10 mouse cellular contexts compared by ENCODE assay signal in genomic region chr4:107597898-107598580, GRCm38 (mm10).
DNase-seq lines count a peak whose midpoint lies in the region; ATAC-seq and TF ChIP-seq lines count a peak whose summit lies in the region.
"Had no signal": no experiment of that assay in that cellular context is flagged by ENCODE, and none has a peak within 500 bp of the region (broad histone marks: within the 10 kb centered on the region; RNA-seq: fewer than 3 reads in every experiment).

No protein-coding gene starts in this region.

- peak overlapping the region; percentile 27; the same call in 1 of the 2 replicates for H3K4me2 ChIP-seq in heart, postnatal 0 days (ENCODE audit: low read depth, low read length)
- H3K4me2 ChIP-seq in embryonic facial prominence, embryonic 13.5 days = peak overlapping the region; percentile 20; the same call in 1 of the 2 replicates
- no peak overlapping the region for H3K4me2 ChIP-seq in limb, embryonic 14.5 days (replicated peaks; ENCODE audit: low read depth, low read length, severe bottlenecking)
- H3K4me2 ChIP-seq: liver, embryonic 13.5 days had no signal

- no peaks in the 10 kb centered on the region for H3K9me3 ChIP-seq in heart, postnatal 0 days (replicated peaks; ENCODE audit: control insufficient read depth, low read length)
- H3K9me3 ChIP-seq in embryonic facial prominence, embryonic 13.5 days = no peaks in the 10 kb centered on the region
- H3K9me3 ChIP-seq in limb, embryonic 14.5 days (ENCODE audit: control insufficient read depth, low read length) = no peaks in the 10 kb centered on the region
- H3K9me3 ChIP-seq: liver, embryonic 13.5 days had no signal

- 0 out of 2 replicates have a peak overlapping the region, but pooled peaks have one; percentile 28 for H3K27ac ChIP-seq in heart, postnatal 0 days (ENCODE audit: low read depth)
- peak overlapping the region; percentile 79 for H3K27ac ChIP-seq in embryonic facial prominence, embryonic 13.5 days
- H3K27ac ChIP-seq in limb, embryonic 14.5 days (replicated peaks; ENCODE audit: low read depth, low read length) = peak overlapping the region; percentile 26; the same call in 1 of the 2 replicates
- H3K27ac ChIP-seq: liver, embryonic 13.5 days had no signal

- TF ChIP-seq POLR2A in limb, embryonic 14.5 days (IDR thresholded peaks at IDR 0.05; ENCODE audit: borderline replicate concordance, extremely low read depth, insufficient read depth, insufficient read length) = no peak

- no peaks in the 10 kb centered on the region for H3K27me3 ChIP-seq in heart, postnatal 0 days (ENCODE audit: control insufficient read depth, insufficient read depth, low read length)
- no peaks in the 10 kb centered on the region for H3K27me3 ChIP-seq in embryonic facial prominence, embryonic 13.5 days
- H3K27me3 ChIP-seq in limb, embryonic 14.5 days (ENCODE audit: control insufficient read depth, insufficient read depth, low read length) = no peaks in the 10 kb centered on the region

- peak; percentile 82 for ATAC-seq in heart, postnatal 0 days (ENCODE audit: insufficient read depth, low read depth)
- 0 out of 2 replicates have a peak, but pooled peaks have one; percentile 44 for ATAC-seq in embryonic facial prominence, embryonic 13.5 days (ENCODE audit: insufficient number of reproducible peaks, insufficient read depth, low FRiP score, low TSS enrichment, low read depth)
- ATAC-seq in limb, embryonic 14.5 days (ENCODE audit: low FRiP score, low read depth) = peak; percentile 45; the same call in 1 of the 2 replicates

- WGBS in heart, postnatal 0 days = 19% methylated on average over 10 of the region's 10 CpGs
- WGBS in embryonic facial prominence, embryonic 13.5 days = 12% methylated on average over 10 of the region's 10 CpGs
- 9% methylated on average over 10 of the region's 10 CpGs for WGBS in limb, embryonic 14.5 days

- TF ChIP-seq EP300 in heart, postnatal 0 days (IDR thresholded peaks at IDR 0.05; ENCODE audit: low read depth) = no peak

- peak; percentile 31 for DNase-seq in heart, postnatal 0 days (ENCODE audit: low spot score)
- DNase-seq in heart, postnatal 36 days = no peak
- peak; percentile 66 for DNase-seq in embryo, embryonic 11 days
- DNase-seq in limb, embryonic 14.5 days (ENCODE audit: low spot score) = peak; percentile 13
- no peak for DNase-seq in Muller cell, postnatal 12 days (ENCODE audit: inconsistent ontology term)
- no peak for DNase-seq in left cerebral cortex, adult 9 months (ENCODE audit: low spot score in 2 of 2)
- DNase-seq in adrenal gland, adult 8-10 months = no peak
- DNase-seq: cerebellum, adult 2 months; liver, embryonic 13.5 days had no signal

- H3K36me3 ChIP-seq in heart, postnatal 0 days (replicated peaks; ENCODE audit: control insufficient read depth, insufficient read depth, low read length) = no peaks in the 10 kb centered on the region
- H3K36me3 ChIP-seq in embryonic facial prominence, embryonic 13.5 days = no peaks in the 10 kb centered on the region
- H3K36me3 ChIP-seq in limb, embryonic 14.5 days (ENCODE audit: control insufficient read depth, insufficient read depth, low read length) = no peaks in the 10 kb centered on the region
- H3K36me3 ChIP-seq: liver, embryonic 13.5 days had no signal

- peaks cover 15% of the 10 kb centered on the region for H3K4me1 ChIP-seq in heart, postnatal 0 days (ENCODE audit: control insufficient read depth, insufficient read depth)
- peaks cover 48% of the 10 kb centered on the region for H3K4me1 ChIP-seq in embryonic facial prominence, embryonic 13.5 days
- peaks cover 19% of the 10 kb centered on the region for H3K4me1 ChIP-seq in limb, embryonic 14.5 days (ENCODE audit: control insufficient read depth, insufficient read depth, low read length)

- no peak for TF ChIP-seq CTCF in heart, postnatal 0 days (IDR thresholded peaks at IDR 0.05; ENCODE audit: low read depth)

- no peak overlapping the region for H3K9ac ChIP-seq in heart, postnatal 0 days (replicated peaks; ENCODE audit: low read depth, low read length)
- 0 out of 2 replicates have a peak overlapping the region, but pooled peaks have one; percentile 46 for H3K9ac ChIP-seq in embryonic facial prominence, embryonic 13.5 days
- H3K9ac ChIP-seq in limb, embryonic 14.5 days (ENCODE audit: low read depth, low read length, severe bottlenecking) = 0 out of 2 replicates have a peak overlapping the region, but pooled peaks have one; percentile 12
- H3K9ac ChIP-seq: liver, embryonic 13.5 days had no signal

- H3K4me3 ChIP-seq in heart, postnatal 0 days (ENCODE audit: low read depth, low read length) = no peak overlapping the region
- H3K4me3 ChIP-seq in embryonic facial prominence, embryonic 13.5 days = no peak overlapping the region
- H3K4me3 ChIP-seq in limb, embryonic 14.5 days (replicated peaks; ENCODE audit: low read length) = no peak overlapping the region
- H3K4me3 ChIP-seq: liver, embryonic 13.5 days had no signal

- intact Hi-C loops in heart, postnatal 36 days (cut with DNase I) = no loop called here

Comparison
In these comparisons a context has a peak if more than half of its experiments do, and no peak if none do; other contexts are left out.
1. DNase-seq: peak in heart, postnatal 0 days (single experiment), embryo, embryonic 11 days (single experiment) and limb, embryonic 14.5 days (single experiment); none in heart, postnatal 36 days (0 of 2), Muller cell, postnatal 12 days (single experiment), left cerebral cortex, adult 9 months (0 of 2) and adrenal gland, adult 8-10 months (single experiment).
2. H3K27ac ChIP-seq: peak in every context shown above with its lines; median percentile 79 in embryonic facial prominence, embryonic 13.5 days; 28 in heart, postnatal 0 days; 26 in limb, embryonic 14.5 days.
3. Peak in every context shown above with its lines, with median percentiles within 50 percentile points of each other: ATAC-seq.